Comparison of ENCODE assay signal across 23 mouse cellular contexts in genomic region chr6:129315698-129316097, GRCm38 (mm10). TPM values are rescaled to one million over a fixed set of nuclear protein-coding genes. Genes with fewer than 3 reads are reported as not detected.
"Had no signal": no experiment of that assay in that cellular context is flagged by ENCODE, and none has a peak within 500 bp of the region (broad histone marks: within the 10 kb centered on the region; RNA-seq: fewer than 3 reads in every experiment).

No protein-coding gene starts in this region.

- H3K4me1 ChIP-seq: limb, embryonic 15.5 days; liver, embryonic 12.5 days; lung, embryonic 15.5 days; midbrain, embryonic 10.5 days; neural tube, embryonic 12.5 days had no signal

- ATAC-seq: liver, embryonic 12.5 days had no signal

- H3K4me3 ChIP-seq: limb, embryonic 15.5 days; liver, embryonic 12.5 days; lung, embryonic 15.5 days; midbrain, embryonic 10.5 days; myocyte; neural tube, embryonic 12.5 days had no signal

- H3K36me3 ChIP-seq: limb, embryonic 15.5 days; liver, embryonic 12.5 days; lung, embryonic 15.5 days; midbrain, embryonic 10.5 days; neural tube, embryonic 12.5 days had no signal

- DNase-seq: kidney, adult 9 months; kidney, postnatal 36 days; layer of hippocampus, adult 9-11 months; layer of hippocampus, postnatal 36 days; midbrain, embryonic 14.5 days; right cerebral cortex, postnatal 14 days; thymus, postnatal 25 days had no signal

- H3K27ac ChIP-seq: kidney, postnatal 0 days; limb, embryonic 15.5 days; lung, embryonic 15.5 days; midbrain, embryonic 10.5 days; neural tube, embryonic 12.5 days; stomach, postnatal 0 days had no signal

- H3K27me3 ChIP-seq: limb, embryonic 15.5 days; liver, embryonic 12.5 days; lung, embryonic 15.5 days; neural tube, embryonic 12.5 days had no signal

- H3K9ac ChIP-seq: limb, embryonic 15.5 days; liver, embryonic 12.5 days; lung, embryonic 15.5 days; neural tube, embryonic 12.5 days had no signal

- H3K9me3 ChIP-seq: limb, embryonic 15.5 days; liver, embryonic 12.5 days; lung, embryonic 15.5 days; midbrain, embryonic 10.5 days; neural tube, embryonic 12.5 days had no signal

RNA-seq across cellular contexts. Expression of gene 4922502D21Rik, which starts 15.9 kb away (rescaled TPM):
- total RNA-seq: layer of hippocampus, adult 18-20 months; layer of hippocampus, postnatal 36 days; left cerebral cortex, adult 8-10 months; left cerebral cortex, postnatal 25 days; neutrophil, adult 5-6 weeks had no signal
- polyA plus RNA-seq: kidney, postnatal 0 days; limb, embryonic 11.5 days; limb, embryonic 15.5 days; liver, embryonic 12.5 days; liver, embryonic 16.5 days; lung, embryonic 15.5 days; midbrain, embryonic 10.5 days; midbrain, embryonic 14.5 days; myocyte; neural tube, embryonic 12.5 days; spleen, adult 2 months; stomach, postnatal 0 days; urinary bladder, adult 2 months had no signal

RNA-seq across cellular contexts. Expression of gene Clec12a, which starts 26.8 kb away (rescaled TPM):
- total RNA-seq: layer of hippocampus, adult 18-20 months had no signal
- polyA plus RNA-seq: myocyte had no signal

RNA-seq across cellular contexts. Expression of gene Cd69, which starts 40.5 kb away (rescaled TPM):
- total RNA-seq: layer of hippocampus, adult 18-20 months; layer of hippocampus, postnatal 36 days; left cerebral cortex, adult 8-10 months; left cerebral cortex, postnatal 25 days had no signal
- polyA plus RNA-seq: kidney, postnatal 0 days; neural tube, embryonic 12.5 days had no signal
